Mouse (Mus musculus) MEL-GATA-1-ER (cell line): ENCODE measurements around the gene Hipk3.

Experiments
- DNase-seq: peaks from one replicate; pipeline ENCODE4 v3.0.0-alpha.2; 2012; ENCODE audit warnings: low read depth; ENCODE audit errors: extremely low read depth

Hipk3 gene

GRCm38 (mm10) chr2:104413011-104413410, 81.2 kb downstream of the Hipk3 start:
- no peak for DNase-seq

- no peak for DNase-seq
Measured at GRCm38 (mm10) chr2:104412496-104412895, 81.8 kb downstream of the Hipk3 start.

GRCm38 (mm10) chr2:104411806-104412205, 82.4 kb downstream of the Hipk3 start:
- no peak for DNase-seq

GRCm38 (mm10) chr2:104410963-104411545, 83.2 kb downstream of the Hipk3 start, which contains the start of gene D430041D05Rik:
Gene D430041D05Rik, minus strand, starts transcription at chr2:104411013.
- DNase-seq = no peak

GRCm38 (mm10) chr2:104409851-104410821, 84.1 kb downstream of the Hipk3 start:
- DNase-seq = no peak

GRCm38 (mm10) chr2:104408351-104408750, 85.9 kb downstream of the Hipk3 start:
- no peak for DNase-seq

- DNase-seq = no peak
Measured at GRCm38 (mm10) chr2:104407913-104408312, 86.3 kb downstream of the Hipk3 start.

GRCm38 (mm10) chr2:104404036-104404435, 90.2 kb downstream of the Hipk3 start:
- no peak for DNase-seq

GRCm38 (mm10) chr2:104398651-104399290, 95.5 kb downstream of the Hipk3 start:
- DNase-seq = no peak

- DNase-seq = no peak
Measured at GRCm38 (mm10) chr2:104395961-104396360, 98.3 kb downstream of the Hipk3 start.

- no peak for DNase-seq
Measured at GRCm38 (mm10) chr2:104394769-104395168, 99.5 kb downstream of the Hipk3 start.

- no peak for DNase-seq
Measured at GRCm38 (mm10) chr2:104392700-104393312, 101.4 kb downstream of the Hipk3 start.

GRCm38 (mm10) chr2:104389231-104389630, 105.0 kb downstream of the Hipk3 start:
- DNase-seq = no peak

- DNase-seq = no peak
Measured at GRCm38 (mm10) chr2:104385941-104386340, 108.3 kb downstream of the Hipk3 start.

GRCm38 (mm10) chr2:104383589-104383988, 110.7 kb downstream of the Hipk3 start:
- no peak for DNase-seq

GRCm38 (mm10) chr2:104382813-104383212, 111.4 kb downstream of the Hipk3 start:
- DNase-seq = no peak

- no peak for DNase-seq
Measured at GRCm38 (mm10) chr2:104379304-104379703, 114.9 kb downstream of the Hipk3 start.

GRCm38 (mm10) chr2:104378791-104379190, 115.5 kb downstream of the Hipk3 start:
- no peak for DNase-seq

- no peak for DNase-seq
Measured at GRCm38 (mm10) chr2:104377990-104378389, 116.3 kb downstream of the Hipk3 start.
